ENCODE assay signal across 9 mouse cellular contexts in genomic region chr13:46349664-46350063, GRCm38 (mm10).
A peak's percentile ranks its signal among the peaks of the same experiment; 100 is the strongest.
DNase-seq lines count a peak whose midpoint lies in the region; ATAC-seq lines count a peak whose summit lies in the region.
"Had no signal": no experiment of that assay in that cellular context is flagged by ENCODE, and none has a peak within 500 bp of the region (broad histone marks: within the 10 kb centered on the region; RNA-seq: fewer than 3 reads in every experiment).

No protein-coding gene starts in this region.

- no peaks in the 10 kb centered on the region for H3K4me1 ChIP-seq in hindbrain, embryonic 12.5 days
- H3K4me1 ChIP-seq in hindbrain, embryonic 11.5 days (replicated peaks; ENCODE audit: control insufficient read depth, insufficient read depth, low read length), result no peaks in the 10 kb centered on the region
- H3K4me1 ChIP-seq in midbrain, embryonic 10.5 days, result peaks cover 12% of the 10 kb centered on the region
- H3K4me1 ChIP-seq in midbrain, embryonic 13.5 days (replicated peaks), result 0 out of 2 replicates have a peak, but pooled peaks cover 3% of the 10 kb centered on the region
- peaks cover 4% of the 10 kb centered on the region for H3K4me1 ChIP-seq in hindbrain, embryonic 15.5 days (replicated peaks)
- H3K4me1 ChIP-seq in neural tube, embryonic 14.5 days (ENCODE audit: control insufficient read depth, insufficient read depth, low read length), result no peaks in the 10 kb centered on the region; the same call in 1 of the 2 replicates

- no peaks in the 10 kb centered on the region for H3K9me3 ChIP-seq in hindbrain, embryonic 12.5 days (replicated peaks)
- H3K9me3 ChIP-seq in hindbrain, embryonic 11.5 days (ENCODE audit: control insufficient read depth, low read length), result no peaks in the 10 kb centered on the region
- no peaks in the 10 kb centered on the region for H3K9me3 ChIP-seq in midbrain, embryonic 10.5 days (replicated peaks)
- H3K9me3 ChIP-seq in midbrain, embryonic 13.5 days, result no peaks in the 10 kb centered on the region
- H3K9me3 ChIP-seq in hindbrain, embryonic 15.5 days, result no peaks in the 10 kb centered on the region
- no peaks in the 10 kb centered on the region for H3K9me3 ChIP-seq in neural tube, embryonic 14.5 days (ENCODE audit: control insufficient read depth, low read length)

- no peak for ATAC-seq in hindbrain, embryonic 12.5 days (ENCODE audit: low FRiP score)
- ATAC-seq in hindbrain, embryonic 11.5 days (ENCODE audit: low FRiP score), result no peak
- ATAC-seq in midbrain, embryonic 13.5 days, result no peak
- ATAC-seq in hindbrain, embryonic 15.5 days (ENCODE audit: low FRiP score, low read depth), result peak; percentile 79; the same call in 1 of the 2 replicates
- peak; percentile 82; the same call in 1 of the 2 replicates for ATAC-seq in neural tube, embryonic 14.5 days (ENCODE audit: low read depth)

- no peaks in the 10 kb centered on the region for H3K36me3 ChIP-seq in hindbrain, embryonic 12.5 days
- H3K36me3 ChIP-seq in hindbrain, embryonic 11.5 days (ENCODE audit: control insufficient read depth, insufficient read depth, low read length), result no peaks in the 10 kb centered on the region
- no peaks in the 10 kb centered on the region for H3K36me3 ChIP-seq in midbrain, embryonic 10.5 days
- no peaks in the 10 kb centered on the region for H3K36me3 ChIP-seq in midbrain, embryonic 13.5 days
- H3K36me3 ChIP-seq in hindbrain, embryonic 15.5 days, result no peaks in the 10 kb centered on the region
- H3K36me3 ChIP-seq in neural tube, embryonic 14.5 days (ENCODE audit: control insufficient read depth, insufficient read depth, low read length), result no peaks in the 10 kb centered on the region

- no peak overlapping the region for H3K4me2 ChIP-seq in hindbrain, embryonic 12.5 days (replicated peaks)
- H3K4me2 ChIP-seq in hindbrain, embryonic 11.5 days (replicated peaks; ENCODE audit: low read depth, low read length), result no peak overlapping the region
- no peak overlapping the region for H3K4me2 ChIP-seq in midbrain, embryonic 13.5 days (replicated peaks)
- no peak overlapping the region for H3K4me2 ChIP-seq in hindbrain, embryonic 15.5 days
- H3K4me2 ChIP-seq in neural tube, embryonic 14.5 days (ENCODE audit: low read depth, low read length), result no peak overlapping the region

- H3K4me3 ChIP-seq in hindbrain, embryonic 12.5 days, result no peak overlapping the region
- no peak overlapping the region for H3K4me3 ChIP-seq in hindbrain, embryonic 11.5 days (ENCODE audit: low read depth, low read length)
- H3K4me3 ChIP-seq in midbrain, embryonic 10.5 days, result no peak overlapping the region
- H3K4me3 ChIP-seq in midbrain, embryonic 13.5 days (replicated peaks), result no peak overlapping the region
- H3K4me3 ChIP-seq in hindbrain, embryonic 15.5 days, result no peak overlapping the region
- no peak overlapping the region for H3K4me3 ChIP-seq in neural tube, embryonic 14.5 days (ENCODE audit: low read depth, low read length)

- WGBS in hindbrain, embryonic 12.5 days, result 67% methylated on average over 3 of the region's 3 CpGs
- 65% methylated on average over 3 of the region's 3 CpGs for WGBS in hindbrain, embryonic 11.5 days
- 58% methylated on average over 3 of the region's 3 CpGs for WGBS in midbrain, embryonic 10.5 days
- 39% methylated on average over 3 of the region's 3 CpGs for WGBS in midbrain, embryonic 13.5 days
- 44% methylated on average over 3 of the region's 3 CpGs for WGBS in hindbrain, embryonic 15.5 days
- WGBS in neural tube, embryonic 14.5 days, result 26% methylated on average over 3 of the region's 3 CpGs

- peak overlapping the region; percentile 17; the same call in 1 of the 2 replicates for H3K27ac ChIP-seq in hindbrain, embryonic 12.5 days
- no peak overlapping the region for H3K27ac ChIP-seq in hindbrain, embryonic 11.5 days (ENCODE audit: low read depth, low read length)
- 0 out of 2 replicates have a peak overlapping the region, but pooled peaks have one; percentile 13 for H3K27ac ChIP-seq in midbrain, embryonic 10.5 days (replicated peaks)
- H3K27ac ChIP-seq in midbrain, embryonic 13.5 days, result no peak overlapping the region
- peak overlapping the region; percentile 68 for H3K27ac ChIP-seq in hindbrain, embryonic 15.5 days (replicated peaks)
- no peak overlapping the region for H3K27ac ChIP-seq in neural tube, embryonic 14.5 days (ENCODE audit: low read depth, low read length)

- no peaks in the 10 kb centered on the region for H3K27me3 ChIP-seq in hindbrain, embryonic 12.5 days
- H3K27me3 ChIP-seq in hindbrain, embryonic 11.5 days (ENCODE audit: control insufficient read depth, insufficient read depth, low read length), result no peaks in the 10 kb centered on the region
- no peaks in the 10 kb centered on the region for H3K27me3 ChIP-seq in midbrain, embryonic 10.5 days (ENCODE audit: low read depth, poor library complexity, severe bottlenecking)
- H3K27me3 ChIP-seq in midbrain, embryonic 13.5 days, result no peaks in the 10 kb centered on the region
- H3K27me3 ChIP-seq in hindbrain, embryonic 15.5 days, result no peaks in the 10 kb centered on the region
- H3K27me3 ChIP-seq in neural tube, embryonic 14.5 days (ENCODE audit: control insufficient read depth, insufficient read depth, low read length), result no peaks in the 10 kb centered on the region
- H3K27me3 ChIP-seq: CH12.LX had no signal

- no peak overlapping the region for H3K9ac ChIP-seq in hindbrain, embryonic 12.5 days
- H3K9ac ChIP-seq in hindbrain, embryonic 11.5 days (ENCODE audit: low read depth, low read length), result no peak overlapping the region
- no peak overlapping the region for H3K9ac ChIP-seq in midbrain, embryonic 13.5 days (replicated peaks)
- H3K9ac ChIP-seq in hindbrain, embryonic 15.5 days, result no peak overlapping the region
- H3K9ac ChIP-seq in neural tube, embryonic 14.5 days (replicated peaks; ENCODE audit: low read depth, low read length), result no peak overlapping the region

- DNase-seq in hindbrain, embryonic 11.5 days (ENCODE audit: low spot score), result no peak
- no peak for DNase-seq in midbrain, embryonic 10.5 days (ENCODE audit: low spot score)
- DNase-seq in natural killer cell, adult 2 months (ENCODE audit: low spot score in 2 of 2), result no peak
- DNase-seq: liver had no signal

Comparison
In these comparisons a context has a peak if more than half of its experiments do, and no peak if none do; other contexts are left out.
1. ATAC-seq: peak in hindbrain, embryonic 15.5 days (single experiment) and neural tube, embryonic 14.5 days (single experiment); none in hindbrain, embryonic 12.5 days (single experiment), hindbrain, embryonic 11.5 days (single experiment) and midbrain, embryonic 13.5 days (single experiment).
2. H3K27ac ChIP-seq: peak in hindbrain, embryonic 12.5 days (single experiment), midbrain, embryonic 10.5 days (single experiment) and hindbrain, embryonic 15.5 days (single experiment); none in hindbrain, embryonic 11.5 days (single experiment), midbrain, embryonic 13.5 days (single experiment) and neural tube, embryonic 14.5 days (single experiment).